23 mouse cellular contexts compared by ENCODE assay signal in genomic region chr15:28299438-28299837, GRCm38 (mm10).
DNase-seq lines count a peak whose midpoint lies in the region; ATAC-seq and TF ChIP-seq lines count a peak whose summit lies in the region.
"Had no signal": no experiment of that assay in that cellular context is flagged by ENCODE, and none has a peak within 500 bp of the region (broad histone marks: within the 10 kb centered on the region; RNA-seq: fewer than 3 reads in every experiment).

No protein-coding gene starts in this region.

- DNase-seq in MEL-GATA-1-ER (ENCODE audit: extremely low read depth, low read depth), result peak; percentile 2
- DNase-seq in kidney, postnatal 14 days, result no peak
- DNase-seq in hindbrain, embryonic 10.5 days (ENCODE audit: low spot score), result no peak
- no peak for DNase-seq in layer of hippocampus, adult 2 months (ENCODE audit: low spot score in 2 of 2)
- DNase-seq: adrenal gland, adult 8-10 months; adrenal gland, postnatal 25 days; cerebellum, adult 11-12 months; cerebellum, adult 8-10 months; cerebellum, postnatal 10 days; cerebellum, postnatal 36 days; forebrain, postnatal 0 days; gastrocnemius, adult 2 months; gastrocnemius, postnatal 14 days; heart, adult 18-20 months; heart, postnatal 10 days; heart, postnatal 36 days had no signal

- no peak overlapping the region for H3K27ac ChIP-seq in hindbrain, embryonic 10.5 days
- H3K27ac ChIP-seq in layer of hippocampus, adult 2 months, result no peak overlapping the region
- H3K27ac ChIP-seq: gastrocnemius, adult 2 months; heart, embryonic 15.5 days; hindbrain, embryonic 12.5 days; hindbrain, embryonic 15.5 days had no signal

- H3K4me1 ChIP-seq in hindbrain, embryonic 10.5 days (replicated peaks), result no peaks in the 10 kb centered on the region
- H3K4me1 ChIP-seq: heart, embryonic 12.5 days; heart, embryonic 15.5 days; hindbrain, embryonic 12.5 days; hindbrain, embryonic 15.5 days had no signal

- H3K27me3 ChIP-seq in hindbrain, embryonic 10.5 days (ENCODE audit: insufficient read depth, poor library complexity, severe bottlenecking), result no peaks in the 10 kb centered on the region
- H3K27me3 ChIP-seq: heart, embryonic 12.5 days; heart, embryonic 15.5 days; hindbrain, embryonic 12.5 days; hindbrain, embryonic 15.5 days had no signal

- no peaks in the 10 kb centered on the region for H3K36me3 ChIP-seq in hindbrain, embryonic 10.5 days
- H3K36me3 ChIP-seq: heart, embryonic 12.5 days; heart, embryonic 15.5 days; hindbrain, embryonic 12.5 days; hindbrain, embryonic 15.5 days had no signal

- no peak for TF ChIP-seq CTCF in layer of hippocampus, adult 2 months (conservative IDR thresholded peaks at IDR 0.05)

- 90% methylated on average over 4 of the region's 4 CpGs for WGBS in hindbrain, embryonic 10.5 days

- H3K4me3 ChIP-seq in hindbrain, embryonic 10.5 days, result no peak overlapping the region
- H3K4me3 ChIP-seq in layer of hippocampus, adult 2 months, result no peak overlapping the region
- H3K4me3 ChIP-seq: gastrocnemius, adult 2 months; heart, embryonic 12.5 days; heart, embryonic 15.5 days; hindbrain, embryonic 12.5 days; hindbrain, embryonic 15.5 days had no signal

- ATAC-seq in common myeloid progenitor, adult 5-6 weeks (replicated peaks; ENCODE audit: low read depth, poor library complexity, severe bottlenecking), result peak; percentile 96
- ATAC-seq in megakaryocyte, adult 5-6 weeks (ENCODE audit: poor library complexity, severe bottlenecking), result peak; percentile 82
- ATAC-seq: forebrain, embryonic 14.5 days; forebrain, postnatal 0 days had no signal

- no peaks in the 10 kb centered on the region for H3K9me3 ChIP-seq in hindbrain, embryonic 10.5 days
- H3K9me3 ChIP-seq: heart, embryonic 12.5 days; heart, embryonic 15.5 days; hindbrain, embryonic 12.5 days; hindbrain, embryonic 15.5 days had no signal
